Mouse (Mus musculus) liver, adult 2 months (tissue): ENCODE measurements around the gene Fosl2.

Experiments used
- CTCF ChIP-seq: fragments of 200-500 bp; IDR thresholded peaks from 2 replicates; pipeline ENCODE4 v1.5.1; 2011; ENCODE audit warnings: low read depth, low read length, control low read depth
- POLR2A ChIP-seq: fragments of 200-500 bp; IDR thresholded peaks from 2 replicates; pipeline ENCODE4 v1.6.1; 2011; ENCODE audit warnings: low read length, control low read depth; ENCODE audit not compliant: insufficient read depth; ENCODE audit errors: extremely low read depth

DNA sequence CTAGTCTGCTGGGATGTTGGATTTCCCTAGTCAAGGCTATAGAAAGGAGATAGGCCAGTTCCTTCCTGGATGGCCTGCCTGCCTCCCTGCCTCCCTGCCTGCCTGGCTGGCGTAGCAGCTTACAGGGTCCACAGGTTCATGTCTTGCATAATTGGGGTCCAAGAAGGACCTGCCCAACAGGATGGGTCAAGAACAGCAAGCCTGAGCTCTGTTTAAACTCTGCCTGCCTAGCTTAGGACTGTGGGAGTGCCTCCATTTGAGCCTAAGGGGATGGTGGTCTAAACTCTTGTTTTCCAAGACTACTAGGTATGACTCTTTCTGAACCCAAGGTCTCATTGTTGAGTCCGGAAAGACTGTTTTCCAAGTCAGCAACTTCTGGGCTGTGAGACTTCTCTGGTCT lies 6.3 kb downstream of the Fosl2 start:
- TF ChIP-seq CTCF (no peak), POLR2A (no peak)
